Mouse (Mus musculus) heart, adult 2 months (tissue): ENCODE results near the gene Alg9. TPM values are rescaled to one million over a fixed set of nuclear protein-coding genes. Genes with fewer than 3 reads are reported as not detected.
A peak's percentile ranks its signal among the peaks of the same experiment; 100 is the strongest.

ENCODE experiments used
- DNase-seq, 2 experiments: peaks; one replicate each; pipeline ENCODE4 v3.0.0; 2021
- H3K27ac ChIP-seq: fragments of 200-600 bp; 2 replicates; pipeline ENCODE4 v1.8.1; 2022
- H3K27me3 ChIP-seq: fragments of 200-500 bp; 2 replicates; pipeline ENCODE4 v1.6.1; 2012; ENCODE audit warnings: mild to moderate bottlenecking, low read length, inconsistent platforms, mixed read lengths; ENCODE audit not compliant: control insufficient read depth, insufficient read depth
- H3K36me3 ChIP-seq: fragments of 200-500 bp; 2 replicates; pipeline ENCODE4 v1.6.1; 2012; ENCODE audit warnings: low read length, inconsistent platforms; ENCODE audit not compliant: control insufficient read depth, insufficient read depth
- H3K4me1 ChIP-seq: fragments of 200-500 bp; 2 replicates; pipeline ENCODE4 v1.6.1; 2011; ENCODE audit warnings: low read length; ENCODE audit not compliant: control insufficient read depth, insufficient read depth
- H3K4me3 ChIP-seq: fragments of 200-600 bp; 2 replicates; pipeline ENCODE4 v1.8.1; 2022
- H3K79me2 ChIP-seq: fragments of 200-500 bp; replicated peaks from 2 replicates; pipeline ENCODE4 v1.6.1; 2012; ENCODE audit warnings: mild to moderate bottlenecking, inconsistent platforms, low read length, moderate library complexity, mixed read lengths; ENCODE audit not compliant: control insufficient read depth, insufficient read depth
- H3K9ac ChIP-seq: fragments of 200-500 bp; 2 replicates; pipeline ENCODE4 v1.6.1; 2012; ENCODE audit warnings: low read depth, mild to moderate bottlenecking, control low read depth, inconsistent platforms, low read length, mixed read lengths
- CTCF ChIP-seq: fragments of 200-600 bp; IDR thresholded peaks from 2 replicates; pipeline ENCODE4 v1.8.1; 2022; ENCODE audit warnings: antibody characterized with exemption, mild to moderate bottlenecking, moderate library complexity
- EP300 ChIP-seq: fragments of 200-500 bp; IDR thresholded peaks from 2 replicates; pipeline ENCODE4 v1.6.1; 2011; ENCODE audit warnings: low read depth, low read length, control low read depth; ENCODE audit not compliant: insufficient read depth
- POLR2A ChIP-seq: fragments of 200-500 bp; IDR thresholded peaks from 2 replicates; pipeline ENCODE4 v1.6.1; 2011; ENCODE audit warnings: mild to moderate bottlenecking, low read depth, low read length, control low read depth; ENCODE audit not compliant: insufficient read depth
- WGBS: fragments of 180-500 bp; shearing (Covaris S2); methylation state at CpG from one replicate; pipeline ENCODE4 v1.1.7; 2018; 5-methylcytosine and 5-hydroxymethylcytosine counted together
- intact Hi-C: fragments of 180-260 bp; cut with DNase I; formaldehyde crosslinking; loops from one replicate; pipeline ENCODE4 v1.15.1; 2025
- polyA plus RNA-seq: library from polyadenylated mRNA; depleted of rRNA; stranded (reverse); fragments of >200 nt; gene quantifications from 2 replicates; pipeline ENCODE4 v1.2.3, GENCODE M21; 2012
- total RNA-seq, 2 experiments: library from RNA; stranded (reverse); gene quantifications; 2 replicates each; pipeline ENCODE4 v1.2.3; 2021

Alg9 gene
- total and polyA plus RNA-seq, 3 experiments, result 9.6 to 13.4 (median 9.9) TPM

GRCm38 (mm10) chr9:50857082-50857641 lies 82.3 kb downstream of the Alg9 start:
- Histone ChIP-seq H3K79me2 (no peaks in the 10 kb centered on the region), H3K27ac (peak overlapping the region; percentile 73), H3K4me1 (no peaks in the 10 kb centered on the region; the same call in none of the 2 replicates), H3K4me3 (peak overlapping the region; percentile 92), H3K36me3 (no peaks in the 10 kb centered on the region), H3K9ac (peak overlapping the region; percentile 63), H3K27me3 (no peaks in the 10 kb centered on the region)
- 2% methylated on average over 45 of the region's 46 CpGs for WGBS
- TF ChIP-seq POLR2A (no peak), CTCF (no peak), EP300 (no peak)
- intact Hi-C loops, result no loop called here
- no peak for DNase-seq

GRCm38 (mm10) chr9:50858681-50859080 lies 83.9 kb downstream of the Alg9 start:
- no peak overlapping the region for H3K4me3 ChIP-seq
- H3K27me3 ChIP-seq, result no peaks in the 10 kb centered on the region
- peaks cover under 1% of the 10 kb centered on the region; the same call in 1 of the 2 replicates for H3K4me1 ChIP-seq
- intact Hi-C loops, result no loop called here
- no peak overlapping the region for H3K9ac ChIP-seq
- H3K27ac ChIP-seq, result no peak overlapping the region
- DNase-seq, result no peak
- H3K36me3 ChIP-seq, result no peaks in the 10 kb centered on the region; the same call in 1 of the 2 replicates
- WGBS, result 92% methylated on average over 6 of the region's 6 CpGs
- TF ChIP-seq POLR2A (no peak), CTCF (no peak), EP300 (no peak)
- H3K79me2 ChIP-seq, result no peaks in the 10 kb centered on the region

GRCm38 (mm10) chr9:50861119-50861839 lies 86.5 kb downstream of the Alg9 start:
- H3K9ac ChIP-seq, result no peak overlapping the region
- no peaks in the 10 kb centered on the region for H3K27me3 ChIP-seq
- DNase-seq, result no peak
- no peak for TF ChIP-seq CTCF
- no peak for TF ChIP-seq POLR2A
- no peak for TF ChIP-seq EP300
- H3K36me3 ChIP-seq, result peaks cover 5% of the 10 kb centered on the region; the same call in 1 of the 2 replicates
- peaks cover 1% of the 10 kb centered on the region; the same call in 1 of the 2 replicates for H3K4me1 ChIP-seq
- H3K27ac ChIP-seq, result no peak overlapping the region
- no peak overlapping the region for H3K4me3 ChIP-seq
- H3K79me2 ChIP-seq, result no peaks in the 10 kb centered on the region
- intact Hi-C loops, result no loop called here
- 90% methylated on average over 18 of the region's 18 CpGs for WGBS

- intact Hi-C loops, result no loop called here
- WGBS, result 48% methylated on average over 4 of the region's 4 CpGs
- peaks cover 1% of the 10 kb centered on the region; the same call in 1 of the 2 replicates for H3K4me1 ChIP-seq
- no peak overlapping the region for H3K9ac ChIP-seq
- TF ChIP-seq CTCF (no peak), POLR2A (no peak), EP300 (no peak)
- no peak for DNase-seq
- no peaks in the 10 kb centered on the region for H3K27me3 ChIP-seq
- H3K27ac ChIP-seq, result peak overlapping the region; percentile 63
- peaks cover 5% of the 10 kb centered on the region; the same call in 1 of the 2 replicates for H3K36me3 ChIP-seq
- H3K79me2 ChIP-seq, result no peaks in the 10 kb centered on the region
- no peak overlapping the region for H3K4me3 ChIP-seq
Observed at GRCm38 (mm10) chr9:50863824-50864223, 89.0 kb downstream of the Alg9 start.

- WGBS, result 63% methylated on average over 5 of the region's 5 CpGs
- no peak for TF ChIP-seq EP300
- no peak for TF ChIP-seq CTCF
- TF ChIP-seq POLR2A, result no peak
- no peak for DNase-seq
- Histone ChIP-seq H3K4me1 (peaks cover 1% of the 10 kb centered on the region; the same call in 1 of the 2 replicates), H3K27ac (peak overlapping the region; percentile 63), H3K9ac (no peak overlapping the region), H3K36me3 (peaks cover 5% of the 10 kb centered on the region), H3K27me3 (no peaks in the 10 kb centered on the region), H3K79me2 (no peaks in the 10 kb centered on the region), H3K4me3 (no peak overlapping the region)
- intact Hi-C loops, result loop anchor here (5.0 kb wide), 1 partner anchor 37 kb away; no protein-coding TSS in a partner anchor
Observed at GRCm38 (mm10) chr9:50864877-50865276, 90.1 kb downstream of the Alg9 start.

GRCm38 (mm10) chr9:50865803-50866202 lies 91.0 kb downstream of the Alg9 start:
- no peak overlapping the region for H3K9ac ChIP-seq
- TF ChIP-seq CTCF (no peak), EP300 (no peak), POLR2A (no peak)
- no peaks in the 10 kb centered on the region for H3K27me3 ChIP-seq
- no peak for DNase-seq
- no peak overlapping the region for H3K4me3 ChIP-seq
- peak overlapping the region; percentile 63; the same call in 1 of the 2 replicates for H3K27ac ChIP-seq
- no peaks in the 10 kb centered on the region for H3K79me2 ChIP-seq
- peaks cover 5% of the 10 kb centered on the region for H3K36me3 ChIP-seq
- 47% methylated on average over 8 of the region's 8 CpGs for WGBS
- peaks cover 1% of the 10 kb centered on the region; the same call in 1 of the 2 replicates for H3K4me1 ChIP-seq
- intact Hi-C loops, result loop anchor here (5.0 kb wide), 1 partner anchor 36 kb away; no protein-coding TSS in a partner anchor
